Mouse (Mus musculus) cerebellum, adult 2 months (tissue): Measurements from ENCODE around the gene 6030408B16Rik.

ENCODE experiments used
- CTCF ChIP-seq: fragments of 200-500 bp; IDR thresholded peaks from 2 replicates; pipeline ENCODE4 v1.5.1; 2011; ENCODE audit warnings: low read depth, mild to moderate bottlenecking, control low read depth, low read length, moderate library complexity, borderline replicate concordance; ENCODE audit not compliant: insufficient read depth
- POLR2A ChIP-seq: fragments of 200-500 bp; IDR thresholded peaks from 2 replicates; pipeline ENCODE4 v1.6.1; 2011; ENCODE audit warnings: low read length, control low read depth, borderline replicate concordance; ENCODE audit not compliant: insufficient read depth

DNA sequence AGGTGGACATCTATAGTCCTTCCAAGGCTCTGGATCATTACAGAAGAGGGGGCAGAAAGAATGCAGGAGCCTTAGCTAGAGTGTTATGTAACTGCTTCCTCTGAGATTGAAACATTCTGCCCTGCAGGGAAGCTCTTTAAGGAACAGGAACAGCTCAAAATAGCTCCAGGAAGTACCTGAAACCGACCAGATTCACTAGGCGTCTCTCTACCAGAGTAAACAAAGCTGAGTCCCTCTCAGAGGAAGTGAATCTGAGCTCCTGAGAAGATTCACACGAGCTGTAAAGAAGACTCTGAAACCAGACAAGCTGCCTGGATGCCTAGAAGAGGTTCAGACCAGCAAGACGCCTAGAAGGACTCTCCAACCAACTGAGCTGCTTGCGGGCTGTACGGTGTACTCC is 40.4 kb upstream of the 6030408B16Rik start:
- TF ChIP-seq POLR2A (no peak), CTCF (no peak)
